Mouse (Mus musculus) cerebral cortex, adult 2 months (tissue): ENCODE measurements around the gene Gna12.

Experiments used
- WGBS: fragments of 180-500 bp; shearing (Covaris S2); methylation state at CpG from one replicate; pipeline ENCODE4 v1.1.7; 2018; 5-methylcytosine and 5-hydroxymethylcytosine counted together

Gna12 gene

DNA sequence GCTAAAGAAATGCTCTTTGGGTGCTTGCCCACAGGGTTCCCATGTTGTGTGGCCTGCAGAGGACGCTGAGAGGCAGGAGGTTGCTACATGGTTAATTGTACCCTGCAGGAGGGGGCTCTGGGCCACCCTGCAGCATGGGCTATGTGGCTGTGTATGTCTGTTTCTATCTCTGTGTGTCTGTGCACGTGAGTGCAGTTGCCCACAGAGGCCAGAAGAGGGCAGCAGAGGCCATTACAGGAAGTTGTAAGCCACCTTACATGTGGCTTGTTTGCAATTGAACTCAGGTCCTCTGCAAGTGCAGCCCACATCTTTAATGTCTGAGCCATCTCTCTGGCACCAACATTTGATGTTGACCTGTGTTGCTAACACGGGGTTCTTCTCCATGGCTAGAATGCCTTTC is 77.6 kb downstream of the Gna12 start:
- 90% methylated on average over 3 of the region's 3 CpGs for WGBS

DNA sequence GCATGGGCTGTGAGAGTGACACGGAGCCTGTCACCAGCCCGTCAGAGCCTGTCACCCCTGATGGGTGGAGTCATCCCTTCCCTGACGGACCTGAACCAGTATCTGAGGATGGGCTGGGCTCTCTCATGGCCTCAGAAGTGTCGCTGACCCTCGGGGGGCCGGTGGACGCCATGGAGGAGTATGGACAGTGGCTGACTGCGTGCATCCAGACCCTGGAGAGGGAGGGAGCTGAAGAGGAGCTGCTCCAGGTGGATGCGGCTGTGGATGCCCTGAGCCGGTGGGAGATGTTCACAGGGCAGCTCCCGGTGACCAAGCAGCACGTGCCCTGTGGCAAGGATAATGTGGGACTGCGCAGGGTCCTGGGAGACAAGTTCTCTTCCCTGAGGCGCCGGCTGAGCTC is 78.2 kb downstream of the Gna12 start:
- 94% methylated on average over 15 of the region's 15 CpGs for WGBS

GRCm38 (mm10) chr5:140750925-140751324 is 79.3 kb downstream of the Gna12 start:
- WGBS = 2% methylated on average over 1 of the region's 2 CpGs

- WGBS = 17% methylated on average over 12 of the region's 12 CpGs
Measured at GRCm38 (mm10) chr5:140749062-140749875, 81.0 kb downstream of the Gna12 start.

DNA sequence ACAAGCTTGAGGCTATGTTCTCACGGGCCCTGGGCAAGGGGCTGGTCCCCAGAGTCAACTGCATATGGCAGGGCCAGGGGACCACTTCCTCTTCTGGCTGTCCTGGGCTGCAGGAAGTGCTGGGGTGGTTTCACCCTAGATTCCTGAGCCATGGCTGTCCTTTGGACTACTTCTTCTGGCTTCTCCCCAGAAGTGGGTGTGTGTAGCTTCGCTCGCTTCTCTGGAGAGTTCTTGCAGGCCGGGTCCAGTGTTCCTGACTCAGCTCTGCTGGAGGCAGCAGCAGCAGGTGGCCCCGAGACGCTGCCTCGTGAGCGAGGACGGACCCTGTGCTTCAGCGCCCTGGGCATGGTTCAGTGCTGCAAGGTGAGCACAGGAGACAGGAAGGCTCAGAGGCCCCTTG is 81.8 kb downstream of the Gna12 start:
- WGBS = 75% methylated on average over 10 of the region's 10 CpGs

- 50% methylated on average over 12 of the region's 12 CpGs for WGBS
Measured at GRCm38 (mm10) chr5:140743706-140744131, 86.5 kb downstream of the Gna12 start.

DNA sequence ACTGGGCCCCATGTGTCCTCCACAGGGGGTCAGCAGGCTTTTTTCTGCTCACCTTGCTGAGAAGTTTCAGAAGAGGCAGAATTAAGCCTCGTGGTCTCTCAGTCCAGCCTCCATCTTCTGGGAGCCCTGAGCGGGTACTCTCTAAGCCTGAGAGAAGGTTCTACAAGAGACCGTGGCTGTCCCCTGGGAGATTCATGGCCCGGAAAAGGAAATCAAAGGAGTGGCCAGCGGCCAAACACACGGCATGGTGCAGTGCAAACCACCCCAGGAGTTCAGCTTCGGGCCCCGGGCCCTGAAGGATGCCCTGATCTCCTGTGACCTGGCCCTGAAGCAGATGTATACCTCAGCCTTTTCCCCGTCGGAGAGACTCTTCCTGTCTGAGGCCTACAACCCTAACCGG is 89.2 kb downstream of the Gna12 start:
- 69% methylated on average over 11 of the region's 11 CpGs for WGBS

GRCm38 (mm10) chr5:140739813-140740212 is 90.4 kb downstream of the Gna12 start:
- 39% methylated on average over 12 of the region's 12 CpGs for WGBS

- WGBS = 27% methylated on average over 13 of the region's 13 CpGs
Measured at GRCm38 (mm10) chr5:140736166-140736565, 94.1 kb downstream of the Gna12 start.

GRCm38 (mm10) chr5:140735297-140735696 is 94.9 kb downstream of the Gna12 start:
- WGBS = 3% methylated on average over 22 of the region's 22 CpGs

DNA sequence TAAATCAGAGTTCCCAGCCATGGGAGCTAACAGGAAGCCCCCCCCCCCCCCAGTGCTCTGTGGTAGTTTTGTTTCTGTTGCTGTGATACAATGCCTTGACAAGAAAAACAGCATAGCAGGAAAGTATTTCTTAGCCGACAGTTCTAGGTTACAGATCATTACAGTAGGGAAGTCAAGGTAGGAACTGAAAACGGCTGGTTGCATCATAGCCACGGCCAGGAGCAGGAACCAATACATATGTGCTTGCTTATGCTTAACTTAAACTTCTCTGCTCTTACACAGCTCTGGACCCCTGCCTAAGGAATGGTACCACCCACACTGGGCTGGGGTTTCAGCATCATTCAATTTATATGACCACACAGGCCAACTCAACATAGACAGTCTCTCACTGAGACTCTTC is 96.9 kb downstream of the Gna12 start:
- 83% methylated on average over 3 of the region's 3 CpGs for WGBS

DNA sequence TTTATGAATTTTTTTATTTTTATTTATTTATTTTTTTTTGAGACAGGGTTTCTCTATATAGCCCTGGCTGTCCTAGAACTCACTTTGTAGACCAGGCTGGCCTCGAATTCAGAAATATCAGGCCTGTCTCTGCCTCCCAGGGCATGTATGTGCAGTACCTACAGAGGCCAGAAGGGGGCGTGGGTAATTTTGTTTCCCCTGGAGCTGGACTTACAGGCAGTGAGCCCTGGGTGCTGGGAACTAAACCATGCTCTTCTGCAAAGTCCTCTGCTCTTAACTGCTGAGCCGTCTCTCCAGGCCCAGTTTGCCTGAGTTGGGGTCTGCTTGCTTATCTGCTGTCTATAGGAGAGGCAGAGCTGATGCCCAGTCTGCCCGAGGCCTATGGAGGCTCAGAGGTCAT is 98.0 kb downstream of the Gna12 start:
- 74% methylated on average over 4 of the region's 4 CpGs for WGBS

DNA sequence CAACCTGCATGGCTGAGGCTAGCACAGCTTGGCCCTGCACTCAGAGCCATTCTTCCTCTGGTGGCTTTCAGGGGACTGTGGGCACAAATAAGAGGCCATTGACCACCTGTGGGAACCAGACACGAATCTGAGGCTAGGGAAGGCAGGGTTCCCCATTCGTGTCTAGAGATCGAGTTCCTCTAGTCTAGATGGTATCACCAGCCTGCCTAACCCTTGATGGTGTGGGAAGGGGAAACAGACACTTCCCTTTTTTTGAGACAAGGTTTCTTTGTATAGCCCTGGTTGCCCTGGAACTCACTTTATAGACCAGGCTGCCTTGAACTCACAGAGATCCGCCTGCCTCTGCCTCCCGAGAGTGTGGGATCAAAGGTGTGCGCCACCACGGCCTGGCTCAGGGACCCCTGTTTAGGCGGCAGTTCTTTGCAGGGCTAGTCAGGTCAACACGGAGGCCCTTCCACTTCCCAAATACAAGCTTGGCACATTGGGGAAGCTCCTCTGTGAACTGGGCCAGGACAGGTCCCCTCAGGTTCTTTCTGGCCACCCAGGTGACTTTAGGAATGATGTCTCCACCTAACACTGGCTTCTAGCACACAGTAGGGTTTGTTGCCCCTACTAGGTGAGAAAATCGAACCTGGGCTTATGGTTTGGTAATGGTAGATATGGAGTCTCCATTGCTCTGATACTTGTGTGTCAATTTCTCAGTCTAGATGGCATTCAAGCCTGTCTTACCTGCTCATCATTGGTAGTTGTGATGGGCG is 99.0 kb downstream of the Gna12 start:
- WGBS = 93% methylated on average over 11 of the region's 11 CpGs

DNA sequence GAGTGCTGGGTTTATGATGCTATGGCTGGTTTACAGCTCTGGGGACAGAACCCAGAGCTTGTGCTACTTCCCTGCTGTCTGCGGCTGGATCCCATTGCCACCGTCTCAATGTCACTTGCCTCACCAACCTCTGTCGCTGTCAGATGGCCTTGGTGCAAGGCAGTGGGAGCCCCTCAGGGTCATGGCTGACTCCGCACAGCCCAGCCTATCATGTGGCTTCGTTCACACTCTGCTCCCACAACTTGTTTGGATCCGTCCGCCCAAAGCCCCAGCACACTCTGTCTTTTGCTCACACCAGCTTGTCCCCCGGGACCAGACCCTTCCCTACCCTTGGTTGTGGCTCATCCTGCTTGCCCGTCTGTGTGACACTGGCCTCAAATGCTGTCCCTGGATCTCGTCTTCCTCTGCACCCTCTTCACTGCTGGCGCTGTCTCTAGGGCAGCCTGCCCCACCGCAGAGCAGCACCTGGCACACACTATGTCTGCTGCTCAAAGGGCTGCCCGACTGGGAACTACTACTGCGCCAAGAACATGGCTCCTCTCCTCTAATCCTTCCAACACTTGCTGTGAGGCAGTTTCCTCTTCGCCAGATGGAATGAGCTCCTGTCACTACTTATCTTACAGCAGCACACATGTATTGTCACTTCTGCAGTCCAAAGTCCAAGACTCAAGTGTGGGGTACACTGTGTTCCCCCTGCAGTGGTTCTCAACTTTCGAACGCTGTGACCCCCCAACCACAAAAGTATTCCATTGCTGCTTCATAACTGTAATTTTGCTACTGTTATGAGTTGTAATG is 103.1 kb downstream of the Gna12 start:
- 77% methylated on average over 17 of the region's 17 CpGs for WGBS

GRCm38 (mm10) chr5:140726062-140726839 is 104.0 kb downstream of the Gna12 start:
- WGBS = 64% methylated on average over 7 of the region's 7 CpGs

DNA sequence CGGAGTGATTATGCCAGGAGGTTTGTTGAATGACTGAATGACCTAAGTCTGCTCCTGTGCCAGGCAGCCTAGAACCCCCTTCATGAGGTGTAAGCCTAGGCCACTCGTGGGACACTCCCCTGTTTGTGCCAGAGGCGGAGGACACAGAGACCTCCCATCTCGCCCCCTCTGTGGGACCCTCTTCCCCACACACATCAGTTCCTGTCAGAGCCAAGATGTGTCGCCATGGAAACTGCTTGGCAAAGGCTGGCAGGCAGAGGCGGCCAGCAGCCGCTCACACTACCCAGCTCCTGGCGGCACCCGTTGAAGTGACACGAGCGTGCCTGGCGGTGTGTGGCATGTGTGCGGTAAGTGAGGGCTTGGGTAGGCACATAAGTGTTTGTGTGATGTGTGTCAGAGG is 106.4 kb downstream of the Gna12 start, which contains the start of gene Amz1:
Gene Amz1 (plus strand): TSS at position 306 of the 400 bp plus-strand sequence.
- WGBS = 20% methylated on average over 13 of the region's 13 CpGs

DNA sequence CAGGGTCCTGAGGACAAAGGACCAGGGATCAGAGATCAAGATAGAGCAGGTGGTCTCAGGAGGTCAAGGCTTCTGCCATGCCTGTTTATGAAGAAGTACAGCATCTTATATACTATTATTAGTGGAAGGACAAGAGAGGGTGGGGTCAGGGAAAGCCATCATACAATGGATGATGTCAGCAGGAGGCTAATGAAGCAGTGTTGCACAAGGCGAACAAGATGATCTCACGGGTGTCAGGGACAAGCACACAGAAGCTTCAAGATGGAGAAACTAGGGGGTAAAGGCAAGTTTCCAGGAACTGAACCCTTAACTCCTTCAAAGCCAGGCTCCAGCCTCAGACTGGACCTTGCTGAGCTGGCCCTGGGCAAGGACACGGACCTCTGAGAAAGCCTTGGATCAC is 108.1 kb downstream of the Gna12 start:
- 75% methylated on average over 3 of the region's 3 CpGs for WGBS

- WGBS = 63% methylated on average over 7 of the region's 7 CpGs
Measured at GRCm38 (mm10) chr5:140720773-140721172, 109.5 kb downstream of the Gna12 start.

DNA sequence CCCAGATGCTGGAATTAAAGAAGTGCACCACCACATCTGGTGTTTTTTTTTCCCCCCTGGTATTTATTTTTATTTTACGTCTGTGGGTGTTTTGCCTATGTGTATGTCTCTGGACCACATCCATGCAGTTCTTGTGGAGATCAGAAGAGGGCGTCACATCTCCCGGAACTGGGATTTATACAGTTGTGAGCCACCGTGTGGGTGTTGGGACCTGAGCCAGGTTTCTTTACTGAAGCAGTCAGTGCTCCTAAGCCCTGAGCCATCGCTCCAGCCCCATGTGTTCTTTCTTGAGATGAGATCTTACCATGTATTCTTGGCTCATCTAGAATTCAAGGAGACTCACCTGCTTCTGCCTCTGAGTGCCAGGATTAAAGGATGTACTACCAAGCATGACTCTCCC is 119.2 kb downstream of the Gna12 start:
- WGBS = 38% methylated on average over 5 of the region's 5 CpGs

GRCm38 (mm10) chr5:140710315-140710714 is 119.9 kb downstream of the Gna12 start:
- 90% methylated on average over 6 of the region's 6 CpGs for WGBS
